Mouse (Mus musculus) induced T-regulatory cell, adult 2 months (primary cell): Measurements from ENCODE around the gene Aldh3b2.

ENCODE experiments used
- DNase-seq: peaks from one replicate; pipeline ENCODE4 v3.0.0-alpha.2; 2012; ENCODE audit warnings: low read depth

The Aldh3b2 gene

GRCm38 (mm10) chr19:4013066-4013465, 40.9 kb downstream of the Aldh3b2 start:
- DNase-seq: no peak

GRCm38 (mm10) chr19:4014802-4015201, 42.7 kb downstream of the Aldh3b2 start:
- DNase-seq: no peak

- no peak for DNase-seq
Measured at GRCm38 (mm10) chr19:4015635-4016034, 43.5 kb downstream of the Aldh3b2 start.

- DNase-seq: no peak
Measured at GRCm38 (mm10) chr19:4017921-4018587, 45.9 kb downstream of the Aldh3b2 start.

- peak; percentile 86 for DNase-seq
Measured at GRCm38 (mm10) chr19:4018743-4019583, 46.8 kb downstream of the Aldh3b2 start.

- DNase-seq: no peak
Measured at GRCm38 (mm10) chr19:4023185-4023584, 51.1 kb downstream of the Aldh3b2 start.

- no peak for DNase-seq
Measured at GRCm38 (mm10) chr19:4027576-4027975, 55.4 kb downstream of the Aldh3b2 start.
